Mouse (Mus musculus): ENCODE results near the gene Vmn1r219.

DNA sequence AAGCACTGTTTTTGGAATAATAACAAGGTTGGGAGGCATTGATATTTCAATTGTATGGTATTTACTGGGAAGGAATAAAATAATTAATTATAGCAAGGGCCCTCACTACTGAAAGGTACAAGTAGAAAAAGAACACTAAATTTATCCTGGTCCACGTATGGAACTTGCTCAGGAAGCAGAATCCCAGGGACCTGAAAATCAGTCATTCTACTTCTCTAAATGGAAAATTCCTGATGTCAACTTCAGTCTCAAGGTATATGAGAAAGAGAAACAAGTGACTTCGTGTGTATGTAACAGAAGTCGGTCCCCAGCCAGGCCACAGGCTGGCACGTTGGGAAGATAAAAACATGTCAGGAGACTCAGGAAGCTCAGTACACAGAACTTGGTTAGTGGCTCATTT is at the start of gene Vmn1r219:
- TF ChIP-seq CTCF (IDR thresholded peaks at IDR 0.05; ENCODE audit: extremely low read depth, insufficient read depth, low read length) (no peak), POLR2A (IDR thresholded peaks at IDR 0.05; ENCODE audit: extremely low read depth, insufficient read depth, low read length) (no peak)

Measured in cortical plate, adult 2 months (tissue).